Mouse (Mus musculus): ENCODE data around the gene Kif11.
A peak's percentile ranks its signal among the peaks of the same experiment; 100 is the strongest.

The Kif11 gene

DNA sequence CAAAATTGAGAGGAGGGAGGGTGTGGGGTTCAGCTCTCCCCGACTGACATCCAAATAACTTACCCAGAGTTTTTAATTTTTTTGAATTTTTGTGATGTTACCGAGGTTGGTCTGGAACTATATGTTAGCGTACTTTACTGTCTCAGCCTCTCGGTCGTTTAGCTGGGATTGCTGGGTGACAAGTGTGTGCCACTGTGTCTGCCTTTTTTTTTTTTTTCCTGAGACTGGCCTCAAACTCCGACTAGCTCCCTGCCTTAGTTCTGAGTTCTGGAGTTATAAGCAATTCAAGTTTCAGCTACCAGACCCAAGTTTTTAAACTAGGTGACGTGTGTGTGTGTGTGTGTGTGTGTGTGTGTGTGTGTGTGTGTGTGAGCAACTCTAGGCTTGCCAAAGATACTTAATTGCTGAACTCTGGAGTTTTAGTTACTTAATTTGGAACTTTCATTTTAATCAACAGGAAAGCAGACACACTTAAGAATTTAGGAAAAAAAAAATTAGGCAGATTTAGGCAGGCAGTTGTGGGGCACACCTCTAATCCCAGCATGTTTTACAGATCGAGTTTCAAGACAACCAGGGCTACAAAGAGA, 1.3 kb downstream of the Kif11 start:
- no peak for DNase-seq (ENCODE audit: low spot score)

GRCm38 (mm10) chr19:37378816-37379215, 2.6 kb downstream of the Kif11 start:
- DNase-seq (ENCODE audit: low spot score), result no peak

DNA sequence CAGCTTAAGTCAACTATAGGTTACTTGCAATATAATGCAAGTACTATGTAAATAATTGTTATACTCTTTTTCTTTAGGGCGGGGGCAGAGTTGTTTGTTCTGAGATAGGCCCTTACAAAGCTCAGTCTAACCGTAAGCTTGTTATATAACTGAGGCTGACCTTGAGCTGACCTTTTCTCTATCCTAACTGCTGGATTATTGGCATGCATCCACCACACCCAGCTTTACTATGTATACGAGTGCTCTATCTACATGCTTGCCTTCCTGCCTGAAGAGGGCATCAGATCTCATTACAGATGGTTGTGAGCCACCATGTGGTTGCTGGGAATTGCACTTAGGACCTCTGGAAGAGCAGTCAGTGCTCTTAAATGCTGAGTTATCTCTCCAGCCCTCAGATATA, 9.9 kb downstream of the Kif11 start:
- DNase-seq (ENCODE audit: low spot score), result no peak

- no peak for DNase-seq (ENCODE audit: low spot score)
Observed at GRCm38 (mm10) chr19:37391869-37392268, 15.7 kb downstream of the Kif11 start.

DNA sequence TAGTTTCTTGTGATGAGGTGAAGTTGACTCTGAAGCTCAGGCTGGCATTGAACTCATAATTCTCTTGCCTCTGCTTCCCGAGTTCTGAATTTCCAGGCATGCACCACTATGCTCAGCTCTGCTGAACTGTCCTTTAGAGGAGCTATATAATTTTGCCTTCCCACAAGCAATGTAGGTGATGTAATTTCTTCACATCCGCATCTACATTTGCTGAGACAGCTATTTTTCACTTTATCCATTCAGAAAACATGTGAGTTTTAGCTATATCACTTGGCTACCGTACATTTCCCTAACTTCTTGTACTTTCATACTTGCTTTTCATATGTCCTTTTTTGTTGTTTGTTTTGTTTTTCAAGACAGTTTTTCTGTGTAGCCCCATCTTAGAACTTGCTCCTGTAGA, 20.1 kb downstream of the Kif11 start:
- no peak for DNase-seq (ENCODE audit: low spot score)

GRCm38 (mm10) chr19:37400936-37401335, 24.7 kb downstream of the Kif11 start:
- DNase-seq (ENCODE audit: low spot score), result no peak

DNA sequence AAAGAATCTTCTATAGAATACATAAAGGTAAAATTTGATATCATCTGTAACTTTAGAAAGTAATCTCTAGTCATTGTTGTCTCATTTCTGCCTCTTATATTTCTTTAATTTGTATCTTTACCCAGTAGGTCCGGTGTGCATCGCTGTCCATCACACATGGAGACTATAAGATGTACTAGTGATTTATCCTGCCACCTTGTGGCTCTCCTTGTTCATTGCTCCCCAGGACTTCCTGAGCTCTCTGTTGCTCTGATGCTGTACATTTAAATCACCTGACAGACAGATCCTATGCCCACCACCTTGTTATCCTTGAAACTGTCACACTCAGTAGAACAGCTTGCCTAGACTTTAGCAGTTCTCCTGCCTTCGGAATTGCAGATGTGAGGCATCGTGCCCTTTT, 42.1 kb downstream of the Kif11 start:
- no peak for DNase-seq (ENCODE audit: low spot score)

DNA sequence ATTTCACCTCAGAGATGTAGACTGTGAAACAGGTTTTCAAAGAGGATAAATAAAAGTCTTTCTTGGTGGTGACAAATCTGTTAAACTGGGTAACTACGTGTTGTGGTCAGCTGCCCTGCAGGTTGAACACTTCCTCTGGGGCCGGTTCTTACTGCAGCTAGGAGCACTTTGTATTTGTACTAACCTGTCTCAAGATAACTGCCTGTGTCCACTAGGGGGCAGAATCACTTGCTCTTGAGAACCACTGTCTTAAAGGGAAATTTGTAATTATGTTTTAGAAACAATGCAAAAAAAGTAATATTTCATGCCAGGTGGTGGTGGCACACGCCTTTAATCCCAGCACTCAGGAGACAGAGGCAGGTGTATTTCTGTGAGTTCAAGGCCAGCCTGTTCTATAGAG, 43.4 kb downstream of the Kif11 start:
- peak; percentile 59 for DNase-seq (ENCODE audit: low spot score)

GRCm38 (mm10) chr19:37428589-37428988, 52.4 kb downstream of the Kif11 start:
- no peak for DNase-seq (ENCODE audit: low spot score)

DNA sequence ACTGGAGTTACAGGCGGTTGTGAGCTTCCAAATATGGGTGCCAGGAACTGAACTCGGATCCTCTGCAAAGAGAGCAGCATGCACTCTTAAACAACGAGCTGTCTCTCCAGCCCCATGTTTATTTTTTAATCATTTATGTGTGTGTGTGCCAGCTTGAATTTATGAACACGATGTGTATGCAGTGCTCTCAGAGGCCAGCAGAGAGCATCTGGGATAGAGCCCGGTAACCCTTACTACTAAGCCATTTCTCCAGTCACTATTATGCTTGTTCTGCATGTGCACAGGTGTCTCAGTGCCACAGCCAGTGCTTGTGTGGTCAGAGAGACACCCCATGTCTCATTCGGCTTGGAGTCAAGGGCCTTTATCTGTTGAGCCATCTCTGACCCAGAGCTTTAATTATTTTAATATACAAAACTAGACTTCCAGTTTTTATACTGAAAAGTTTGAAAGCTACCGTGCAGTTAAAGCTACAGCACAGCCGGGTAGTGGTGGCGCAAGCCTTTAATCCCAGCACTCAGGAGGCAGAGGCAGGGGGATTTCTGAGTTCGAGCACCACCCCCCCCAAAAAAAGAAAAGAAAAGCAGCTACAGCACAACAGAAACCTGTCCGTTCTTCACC, 55.0 kb downstream of the Kif11 start:
- no peak for DNase-seq (ENCODE audit: low spot score)

DNA sequence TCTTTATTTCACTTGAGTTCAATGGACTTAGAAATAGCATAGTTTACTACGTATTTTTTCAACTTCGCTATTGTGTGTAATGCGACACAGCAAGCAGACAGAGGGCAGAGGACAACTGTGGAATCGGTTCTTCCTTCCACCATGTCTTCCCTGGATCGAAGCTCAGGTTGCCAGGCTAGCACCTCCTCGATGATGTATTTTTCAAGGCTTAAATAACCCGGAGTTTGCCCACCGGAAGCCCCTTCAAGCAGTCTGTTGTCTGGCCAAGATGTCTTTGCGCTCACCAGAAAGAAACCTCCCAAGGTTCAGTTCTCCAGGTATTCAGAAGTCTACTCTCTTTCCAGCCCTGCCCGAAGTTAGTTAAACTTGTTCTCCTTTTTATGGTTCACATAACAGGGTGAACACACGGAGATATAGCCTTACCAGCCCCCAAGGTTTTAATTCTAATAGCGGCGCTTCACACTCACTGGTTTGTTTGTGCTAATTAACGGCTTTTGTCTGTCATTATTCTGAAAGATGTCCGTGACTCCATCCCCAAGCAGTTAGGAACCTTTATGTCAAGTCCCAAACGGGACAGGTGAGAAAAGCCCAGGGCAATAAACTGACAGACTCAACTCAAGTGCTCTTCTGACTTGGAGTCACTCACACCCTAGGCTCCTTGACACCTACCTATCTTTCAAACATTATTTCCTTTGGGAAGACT, 56.8 kb downstream of the Kif11 start:
- DNase-seq (ENCODE audit: low spot score), result no peak

GRCm38 (mm10) chr19:37433895-37434262, 57.7 kb downstream of the Kif11 start:
- peak; percentile 17 for DNase-seq (ENCODE audit: low spot score)

GRCm38 (mm10) chr19:37434263-37434951, 58.2 kb downstream of the Kif11 start, which contains the start of gene Hhex:
Gene Hhex, plus strand, starts transcription at chr19:37434810.
- peak; percentile 84 for DNase-seq (ENCODE audit: low spot score)

DNA sequence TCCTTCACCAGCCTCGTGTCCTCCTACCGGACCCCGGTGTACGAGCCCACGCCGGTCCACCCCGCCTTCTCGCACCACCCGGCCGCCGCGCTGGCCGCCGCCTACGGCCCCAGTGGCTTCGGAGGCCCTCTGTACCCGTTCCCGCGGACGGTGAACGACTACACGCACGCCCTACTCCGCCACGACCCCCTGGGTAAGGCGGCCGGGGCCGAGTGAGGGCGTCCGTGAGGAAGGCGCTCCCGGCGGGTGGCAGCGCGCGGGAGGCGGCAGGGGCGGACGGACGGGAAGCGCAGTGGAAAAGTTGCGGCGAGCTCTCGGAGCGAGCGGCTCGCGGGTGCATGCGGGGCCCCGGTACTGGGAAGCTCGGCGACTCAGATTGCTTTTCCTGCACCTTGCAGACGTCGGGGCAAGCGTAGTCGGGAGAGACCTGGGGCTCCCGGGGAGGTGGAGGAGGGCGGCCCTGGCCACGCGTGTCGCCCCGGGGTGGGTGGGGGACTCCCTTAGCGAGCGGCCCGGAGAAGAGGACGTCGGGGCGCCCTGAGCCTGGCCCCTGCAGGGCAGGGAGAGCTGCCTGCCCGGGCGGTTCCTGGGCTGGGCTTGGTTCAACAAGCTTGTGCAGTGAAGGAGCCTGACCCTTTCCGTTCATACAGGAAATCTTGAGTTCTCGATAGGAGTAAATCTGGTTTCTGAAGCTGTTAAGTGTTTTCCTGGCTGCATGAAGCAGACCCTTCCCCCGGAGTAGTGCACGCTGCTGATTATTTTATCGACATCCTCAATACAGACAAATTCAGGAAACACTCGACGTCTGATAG, 59.0 kb downstream of the Kif11 start:
- peak; percentile 46 for DNase-seq (ENCODE audit: low spot score)

DNA sequence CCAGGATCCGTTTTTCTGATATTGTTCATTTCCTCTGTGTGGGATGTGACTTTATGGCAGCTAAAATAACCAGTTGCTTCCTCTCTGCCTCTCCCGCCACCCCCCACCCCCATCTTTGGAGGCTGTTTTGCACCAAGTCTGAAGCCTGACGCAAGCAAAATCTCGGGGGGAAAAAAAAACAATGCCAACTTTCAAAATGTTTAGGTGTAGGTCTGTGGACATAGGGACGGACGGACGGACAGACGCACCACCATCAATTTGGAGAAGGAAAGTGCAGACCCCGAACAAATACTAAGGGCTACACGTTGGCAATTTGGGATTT, 59.6 kb downstream of the Kif11 start:
- DNase-seq (ENCODE audit: low spot score), result no peak

DNA sequence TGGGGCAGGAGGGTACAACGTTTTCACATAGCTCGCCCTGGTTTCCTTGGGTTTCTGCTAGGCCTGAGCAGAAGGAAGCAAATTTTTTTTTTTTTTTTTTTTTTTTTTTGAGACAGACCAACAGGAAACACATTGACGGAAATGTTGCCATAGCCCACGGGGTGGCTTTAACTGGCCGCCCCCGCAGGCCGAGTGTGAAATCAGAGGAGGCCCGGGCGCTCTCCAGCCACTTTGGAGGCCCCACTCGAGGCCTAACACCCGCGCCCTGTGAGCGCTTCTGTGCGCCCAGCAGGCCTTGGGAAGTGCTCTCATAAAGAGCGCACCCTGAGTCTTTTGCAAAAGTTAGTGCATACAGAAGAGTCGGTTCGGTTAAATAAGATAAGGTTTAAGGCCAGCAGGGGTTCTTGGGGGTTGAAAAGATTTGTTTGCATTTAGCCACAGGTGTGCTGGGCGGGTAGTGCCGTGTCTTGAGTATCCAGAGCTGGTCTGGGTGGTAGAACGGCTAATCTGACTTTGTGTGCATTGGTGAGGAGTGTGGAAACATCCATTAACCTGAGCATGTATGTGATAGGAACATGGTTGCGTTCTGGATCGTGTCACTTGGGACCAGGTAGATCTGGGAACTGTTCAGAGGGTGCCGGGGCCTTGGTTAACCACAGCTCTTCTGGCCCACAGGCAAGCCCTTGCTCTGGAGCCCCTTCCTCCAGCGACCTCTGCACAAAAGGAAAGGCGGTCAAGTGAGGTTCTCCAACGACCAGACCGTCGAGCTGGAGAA, 60.5 kb downstream of the Kif11 start:
- no peak for DNase-seq (ENCODE audit: low spot score)

- DNase-seq (ENCODE audit: low spot score), result no peak
Observed at GRCm38 (mm10) chr19:37437289-37437606, 61.0 kb downstream of the Kif11 start.

DNA sequence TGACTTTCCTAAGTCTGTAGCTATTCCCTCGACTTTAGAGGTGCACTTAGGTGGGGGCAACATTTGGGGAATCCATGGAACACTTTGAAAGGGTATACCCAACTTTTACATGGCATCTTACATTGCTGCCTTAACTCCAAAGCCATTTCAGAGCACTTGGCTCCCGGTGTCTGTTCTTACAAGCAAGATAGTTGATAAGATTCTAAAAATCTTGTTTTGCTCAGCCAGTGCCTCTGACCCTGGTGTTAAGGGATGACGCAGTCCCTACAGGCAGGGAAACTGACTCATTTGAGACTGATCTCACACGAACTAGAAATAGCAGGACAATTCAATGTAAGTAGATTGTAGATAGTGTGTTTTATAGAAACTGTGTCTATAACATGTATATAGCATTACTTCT, 64.0 kb downstream of the Kif11 start:
- DNase-seq (ENCODE audit: low spot score), result no peak

- DNase-seq (ENCODE audit: low spot score), result no peak
Observed at GRCm38 (mm10) chr19:37440708-37441475, 64.7 kb downstream of the Kif11 start.

GRCm38 (mm10) chr19:37442524-37443286, 66.5 kb downstream of the Kif11 start:
- no peak for DNase-seq (ENCODE audit: low spot score)
